Mouse (Mus musculus) lung, postnatal 10 days (tissue): ENCODE results near the gene Pdgfc.
A peak's percentile ranks its signal among the peaks of the same experiment; 100 is the strongest.

Experiments
- DNase-seq: peaks from one replicate; pipeline ENCODE4 v3.0.0; 2021

The Pdgfc gene

DNA sequence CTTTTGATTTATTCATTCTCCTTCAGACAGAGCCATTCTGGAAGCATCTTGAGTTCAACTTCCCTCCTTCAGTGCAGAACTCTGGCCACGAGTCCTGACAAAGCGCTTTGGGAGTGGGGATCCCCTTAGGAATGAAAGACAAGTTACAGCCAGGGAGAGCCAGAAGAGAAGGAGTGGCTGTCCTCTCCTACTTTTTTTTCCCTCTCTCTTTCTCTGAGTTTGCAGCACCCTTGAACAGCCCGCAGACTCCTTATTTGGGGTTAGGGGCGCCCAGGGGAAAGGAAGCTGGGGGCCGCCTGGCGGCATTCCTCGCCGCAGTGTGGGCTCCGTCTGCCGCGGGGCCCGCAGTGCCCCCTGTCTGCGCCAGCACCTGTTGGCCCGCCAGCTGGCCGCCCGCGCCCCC is at the start of gene Pdgfc:
TSS of gene Pdgfc (plus strand) at position 266 of the 403 bp plus-strand sequence.
- DNase-seq, result no peak

DNA sequence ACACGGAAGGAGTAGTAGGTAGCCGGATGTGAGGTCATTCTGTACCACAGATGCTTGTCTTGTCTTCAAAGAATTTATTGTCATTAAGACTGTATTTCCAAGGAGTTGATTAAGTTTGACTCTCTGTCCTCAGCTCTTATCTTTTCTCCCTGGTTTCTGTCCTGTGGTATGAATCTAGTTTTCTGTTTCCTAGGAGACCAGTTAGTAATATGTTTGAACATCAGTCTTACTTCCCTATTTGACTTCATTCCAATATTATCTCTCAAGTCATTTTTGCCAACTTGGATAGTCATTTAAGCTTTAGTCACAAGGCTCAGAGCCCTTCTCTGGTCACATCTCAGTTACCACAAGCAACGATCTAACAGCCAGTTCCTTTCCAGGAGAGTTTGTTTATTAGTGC is 27.0 kb upstream of the Pdgfc start:
- no peak for DNase-seq

DNA sequence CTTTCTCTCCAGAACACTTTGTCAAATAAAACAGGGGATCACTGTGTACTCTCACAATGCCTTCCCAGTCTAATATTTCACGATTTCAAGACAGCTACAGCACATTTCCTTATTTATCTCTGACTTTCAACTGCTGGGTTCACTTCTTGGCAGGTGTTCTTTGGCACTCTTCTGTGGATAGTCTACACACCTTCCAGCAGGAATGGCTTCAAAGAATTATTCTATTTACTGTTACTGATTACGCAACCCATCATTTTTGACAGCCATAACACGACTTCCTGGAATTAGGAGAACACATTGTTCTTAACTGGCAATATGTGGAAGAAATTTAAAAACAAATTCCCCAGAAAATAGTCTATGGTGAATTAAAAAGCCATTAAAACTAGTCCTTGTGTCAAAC is 26.3 kb upstream of the Pdgfc start:
- DNase-seq, result no peak

DNA sequence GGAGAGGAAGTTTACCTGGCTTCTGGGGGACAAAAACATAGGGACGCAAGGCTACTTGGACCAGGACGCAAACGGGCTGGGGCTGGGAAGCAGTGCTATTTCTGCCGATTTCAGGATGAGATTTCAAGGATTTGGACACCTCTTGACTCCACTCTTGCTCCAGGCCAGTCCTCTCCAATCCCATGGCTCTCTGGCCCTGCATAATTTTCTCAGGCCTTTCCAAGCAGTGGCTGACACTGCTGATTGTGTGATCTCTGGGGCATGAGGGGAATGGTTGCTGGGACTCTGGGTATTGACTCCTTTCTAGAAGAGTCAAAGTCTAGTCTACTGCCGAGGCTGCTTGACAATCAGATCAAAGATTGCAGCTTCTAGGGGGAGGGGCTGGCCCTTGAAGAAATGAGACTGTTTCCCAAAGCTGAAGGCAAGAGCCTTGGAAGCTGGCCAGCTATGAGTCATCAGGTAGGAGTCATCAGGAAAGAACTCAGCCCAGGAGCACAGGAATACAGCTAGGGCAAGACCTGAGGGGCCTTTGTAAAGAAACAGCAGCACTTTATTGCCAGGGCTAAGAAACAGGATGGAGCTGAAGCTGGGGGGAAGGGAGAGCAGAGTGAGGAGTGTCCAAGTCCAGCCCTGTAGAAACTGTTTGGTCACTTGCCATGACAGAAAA is 18.7 kb upstream of the Pdgfc start:
- DNase-seq, result peak; percentile 65

DNA sequence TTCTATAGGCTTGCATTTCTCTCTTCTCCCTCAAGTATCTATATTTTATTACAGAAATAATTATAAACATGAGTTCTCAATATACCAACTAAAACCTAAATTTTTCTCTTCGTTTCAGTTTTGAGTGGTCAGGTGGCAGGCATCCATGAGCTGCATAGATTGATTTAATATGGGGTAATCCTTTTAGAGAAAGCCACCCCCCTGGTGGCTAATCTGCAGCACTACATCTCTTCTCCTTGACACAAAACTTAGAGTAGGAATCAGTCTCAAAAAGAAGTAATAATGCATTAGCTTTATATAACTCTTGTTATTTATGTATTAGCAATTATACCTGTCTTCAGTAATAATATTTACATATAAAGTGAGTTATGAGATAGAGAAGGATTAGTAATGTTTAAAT is 16.2 kb upstream of the Pdgfc start:
- DNase-seq, result no peak

DNA sequence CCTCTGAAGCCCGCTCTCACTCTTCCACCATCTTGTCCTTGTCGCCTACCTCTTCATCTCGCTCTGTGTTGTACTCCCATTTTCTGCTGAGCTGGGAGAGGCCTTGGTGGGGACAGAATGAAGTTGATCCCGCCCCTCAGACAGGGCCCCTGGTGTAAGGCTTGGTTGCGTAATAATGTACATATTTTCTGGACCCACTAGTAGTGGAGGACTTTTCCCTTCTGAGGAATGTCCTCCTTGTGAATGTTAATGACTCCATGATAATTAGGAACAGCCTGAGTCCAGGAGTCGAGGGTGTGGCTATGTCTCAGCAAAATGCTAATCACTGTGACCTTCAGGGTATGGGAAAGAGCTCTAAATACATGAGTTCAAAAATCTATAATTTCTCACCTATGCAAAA is 14.4 kb upstream of the Pdgfc start:
- DNase-seq, result no peak

DNA sequence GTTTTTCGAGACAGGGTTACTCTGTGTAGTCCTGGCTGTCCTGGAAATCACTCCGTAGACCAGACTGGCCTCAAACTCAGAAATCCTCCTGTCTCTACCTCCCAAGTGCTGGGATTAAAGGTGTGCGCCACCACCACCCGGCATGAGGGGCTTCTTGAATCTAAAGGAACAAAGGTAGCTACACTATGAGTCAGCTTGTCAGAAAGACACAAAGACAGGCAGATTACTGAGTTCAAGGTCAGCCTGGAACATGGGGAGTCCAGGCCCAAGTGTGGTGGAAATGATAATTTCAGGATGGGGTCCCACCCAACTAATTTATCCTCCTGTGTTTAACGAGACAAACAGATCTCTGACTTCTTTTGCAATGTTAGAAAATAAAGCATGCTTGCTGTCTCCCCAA is 13.9 kb upstream of the Pdgfc start:
- DNase-seq, result no peak

DNA sequence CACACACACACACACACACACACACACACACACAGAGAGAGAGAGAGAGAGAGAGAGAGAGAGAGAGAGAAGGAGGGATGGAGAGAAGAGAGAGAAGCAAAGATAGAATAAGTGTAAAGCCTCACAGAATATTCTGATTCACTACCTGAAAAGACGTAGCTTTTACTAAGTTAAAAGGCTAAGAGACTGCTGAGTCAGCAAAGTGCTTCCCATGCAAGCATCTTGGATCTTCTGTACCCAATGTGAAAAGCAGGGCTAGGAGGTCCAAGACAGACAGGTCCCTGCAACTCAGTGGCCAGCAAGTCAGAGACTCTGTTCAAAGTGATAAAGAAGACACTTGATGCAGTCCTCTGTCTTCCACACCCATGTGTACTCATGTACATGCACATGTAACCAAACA is 13.4 kb upstream of the Pdgfc start:
- DNase-seq, result no peak

DNA sequence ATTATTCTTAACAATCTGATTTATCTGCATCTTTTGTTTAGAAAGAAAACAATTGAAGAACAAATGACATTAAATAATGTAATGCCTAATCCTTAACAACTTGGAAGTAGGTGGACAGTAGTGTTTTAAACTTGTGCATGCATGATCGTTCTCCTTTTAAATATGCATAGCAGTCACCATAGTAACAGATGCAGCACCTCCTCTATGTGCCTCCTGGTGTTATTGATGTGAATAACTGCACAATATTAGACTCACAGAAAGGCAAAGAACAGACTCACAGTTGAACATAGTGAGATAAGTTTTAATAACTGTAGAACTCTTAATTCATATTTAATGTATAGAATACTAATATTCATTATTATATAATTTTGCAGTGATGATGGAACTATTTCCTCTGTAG is 12.6 kb upstream of the Pdgfc start:
- no peak for DNase-seq

DNA sequence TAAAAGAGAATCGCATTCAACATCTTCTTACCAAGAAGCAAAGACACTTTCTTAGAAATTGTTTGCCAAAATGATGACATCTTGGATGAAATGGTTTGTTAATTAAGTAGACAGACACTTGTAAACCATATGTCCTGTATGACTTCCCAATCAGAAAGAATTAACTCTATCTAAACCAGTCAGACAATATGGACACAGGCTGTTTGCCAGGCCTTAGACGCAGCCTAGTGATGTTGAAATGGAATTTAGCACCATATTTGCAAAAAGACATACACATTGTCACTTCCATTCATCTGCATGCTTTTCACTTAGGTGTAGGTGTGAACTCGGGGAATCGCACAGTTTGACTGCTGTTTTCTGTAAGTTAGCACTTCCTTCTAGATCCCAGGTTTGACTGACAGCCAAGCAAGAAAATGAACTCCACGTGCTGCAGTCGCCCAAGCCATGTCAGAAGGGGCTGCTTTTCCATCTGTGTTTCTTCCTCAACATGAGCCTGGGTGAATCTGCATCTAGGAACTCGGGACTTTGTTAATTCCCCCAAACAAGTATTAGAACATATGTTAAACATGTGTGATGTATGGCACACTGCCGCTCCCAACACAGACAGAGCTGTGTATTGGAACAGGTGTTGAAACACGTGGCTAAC is 10.5 kb upstream of the Pdgfc start:
- DNase-seq, result no peak

DNA sequence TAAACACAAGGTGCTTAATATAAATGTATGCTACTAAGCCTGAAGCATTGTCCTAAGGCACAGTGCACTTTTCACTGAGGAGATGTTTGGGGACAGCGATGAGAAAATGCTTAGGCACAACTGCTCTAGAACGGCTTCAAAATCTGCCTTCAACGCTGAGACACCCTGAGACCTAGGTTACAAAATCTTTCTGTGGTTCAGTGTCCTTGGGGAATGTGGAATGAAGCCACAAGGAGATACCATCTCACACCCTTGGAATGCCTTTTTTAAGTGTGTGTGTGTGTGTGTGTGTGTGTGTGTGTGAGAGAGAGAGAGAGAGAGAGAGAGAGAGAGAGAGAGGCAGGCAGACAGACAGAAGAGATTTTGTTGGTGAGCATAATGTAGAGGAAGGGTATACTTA is 7.9 kb upstream of the Pdgfc start:
- no peak for DNase-seq

DNA sequence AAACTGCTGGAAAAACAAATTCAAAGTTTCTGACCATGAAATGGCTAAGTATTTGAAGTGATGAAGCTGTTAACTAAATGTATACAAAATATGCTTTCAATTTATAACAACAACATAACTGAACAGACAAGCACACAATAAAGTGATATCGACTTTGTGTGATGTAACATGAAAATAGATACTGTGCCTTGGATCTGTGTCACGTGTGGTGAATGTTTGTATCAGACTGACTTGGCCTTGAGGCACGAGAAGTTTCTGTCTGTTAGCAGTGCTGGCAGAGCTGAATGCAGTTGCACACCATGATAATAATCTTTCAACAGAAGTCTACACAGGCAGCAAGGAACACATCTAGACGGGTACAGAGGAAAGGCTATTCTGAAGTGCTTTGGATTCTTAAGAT is 6.9 kb upstream of the Pdgfc start:
- no peak for DNase-seq

DNA sequence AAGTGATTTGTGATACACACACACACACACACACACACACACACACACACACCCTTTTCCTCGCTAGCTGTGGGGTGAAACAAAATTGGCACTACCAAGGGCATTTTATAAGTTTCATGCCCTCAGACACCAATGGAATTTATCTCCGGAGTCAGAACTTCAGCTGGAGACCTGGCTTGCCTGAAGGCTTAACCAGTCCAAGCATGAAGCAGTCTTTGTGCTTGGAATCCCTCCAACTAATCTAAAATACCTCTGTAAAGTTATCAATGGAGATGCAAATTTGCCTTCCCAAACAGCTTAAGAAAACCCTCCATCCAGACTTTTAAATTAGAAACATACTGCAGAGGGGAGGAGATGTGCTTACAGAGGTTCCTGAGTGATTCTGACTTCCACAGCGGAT is 6.3 kb upstream of the Pdgfc start:
- no peak for DNase-seq

DNA sequence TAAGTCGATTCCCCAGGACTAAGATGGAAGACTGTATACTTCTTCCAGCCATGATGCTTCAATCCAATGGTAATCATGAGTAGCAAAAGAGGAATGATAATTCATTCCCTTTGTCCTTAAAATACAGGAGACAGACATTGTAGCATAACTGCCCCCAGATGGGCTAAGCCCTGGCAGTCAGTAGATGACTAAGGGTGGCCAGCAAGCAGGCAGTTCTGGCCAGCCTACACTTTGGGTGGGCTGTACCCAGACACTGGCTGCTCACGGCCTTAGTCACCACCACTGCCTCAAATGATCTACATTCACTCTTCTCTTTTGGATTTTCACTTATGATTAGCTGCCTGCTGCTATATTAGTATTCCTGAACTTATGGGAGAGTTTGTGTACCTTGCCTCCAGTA is 5.9 kb upstream of the Pdgfc start:
- DNase-seq, result no peak

DNA sequence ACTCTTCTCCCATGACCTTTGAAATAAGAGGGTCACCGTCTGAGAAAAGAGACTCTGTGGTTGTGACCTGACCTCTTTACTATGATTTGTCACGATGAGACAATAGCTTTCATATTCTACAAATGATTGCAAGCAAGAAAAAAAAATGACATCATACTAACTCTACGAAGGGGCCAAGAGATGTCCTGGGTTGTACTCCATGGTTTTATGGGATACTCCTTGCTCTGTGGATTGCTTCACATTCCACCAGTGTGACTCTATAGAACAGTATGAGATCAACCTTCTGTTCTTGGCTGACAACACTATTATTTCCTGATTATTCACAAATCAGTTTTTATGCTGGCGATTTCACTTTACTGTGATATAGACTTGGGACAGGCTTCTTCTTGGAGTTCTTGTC is 4.2 kb upstream of the Pdgfc start:
- DNase-seq, result no peak

DNA sequence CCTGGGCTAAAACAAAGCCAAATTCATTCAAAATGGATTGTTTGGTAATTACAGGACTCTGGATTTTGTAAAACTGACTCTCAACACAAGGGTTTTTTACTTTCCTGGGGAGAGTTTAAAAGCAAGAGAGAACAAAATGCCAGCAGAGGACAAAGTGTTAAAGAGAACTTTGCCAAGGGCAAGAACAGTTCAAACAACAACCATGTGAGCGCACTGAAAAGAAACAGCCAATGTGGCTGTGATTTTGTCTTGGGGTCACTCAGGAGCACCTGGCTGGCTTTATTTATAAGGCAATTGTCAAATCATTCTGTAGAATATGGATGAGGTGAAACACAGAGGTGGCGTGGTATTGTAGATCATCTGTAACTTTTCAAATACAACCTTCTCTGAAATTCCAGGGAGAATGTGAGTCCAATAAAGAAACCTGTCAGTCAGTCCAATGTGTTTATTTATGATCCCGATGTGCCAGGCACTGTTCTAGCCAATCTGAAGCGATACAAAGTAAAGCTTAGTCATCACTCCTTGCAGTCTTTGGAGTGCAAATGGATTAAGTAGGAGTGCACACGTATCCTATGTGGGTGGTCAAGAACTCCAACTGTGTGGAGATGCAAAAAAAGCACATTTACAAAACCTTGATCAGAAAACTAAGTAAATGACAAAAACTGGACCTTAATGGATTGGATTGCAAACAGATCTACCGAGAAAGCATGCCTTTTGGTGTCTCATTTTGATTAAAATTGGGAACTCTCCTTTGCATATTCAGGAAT is 1.7 kb upstream of the Pdgfc start:
- no peak for DNase-seq

DNA sequence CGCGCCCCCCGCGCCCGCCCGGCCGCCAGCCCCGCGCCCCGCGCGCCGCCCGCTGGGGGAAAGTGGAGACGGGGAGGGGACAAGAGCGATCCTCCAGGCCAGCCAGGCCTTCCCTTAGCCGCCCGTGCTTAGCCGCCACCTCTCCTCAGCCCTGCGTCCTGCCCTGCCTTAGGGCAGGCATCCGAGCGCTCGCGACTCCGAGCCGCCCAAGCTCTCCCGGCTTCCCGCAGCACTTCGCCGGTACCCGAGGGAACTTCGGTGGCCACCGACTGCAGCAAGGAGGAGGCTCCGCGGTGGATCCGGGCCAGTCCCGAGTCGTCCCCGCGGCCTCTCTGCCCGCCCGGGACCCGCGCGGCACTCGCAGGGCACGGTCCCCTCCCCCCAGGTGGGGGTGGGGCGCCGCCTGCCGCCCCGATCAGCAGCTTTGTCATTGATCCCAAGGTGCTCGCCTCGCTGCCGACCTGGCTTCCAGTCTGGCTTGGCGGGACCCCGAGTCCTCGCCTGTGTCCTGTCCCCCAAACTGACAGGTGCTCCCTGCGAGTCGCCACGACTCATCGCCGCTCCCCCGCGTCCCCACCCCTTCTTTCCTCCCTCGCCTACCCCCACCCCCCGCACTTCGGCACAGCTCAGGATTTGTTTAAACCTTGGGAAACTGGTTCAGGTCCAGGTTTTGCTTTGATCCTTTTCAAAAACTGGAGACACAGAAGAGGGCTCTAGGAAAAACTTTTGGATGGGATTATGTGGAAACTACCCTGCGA is 517 bp downstream of the Pdgfc start:
- DNase-seq, result peak; percentile 40

DNA sequence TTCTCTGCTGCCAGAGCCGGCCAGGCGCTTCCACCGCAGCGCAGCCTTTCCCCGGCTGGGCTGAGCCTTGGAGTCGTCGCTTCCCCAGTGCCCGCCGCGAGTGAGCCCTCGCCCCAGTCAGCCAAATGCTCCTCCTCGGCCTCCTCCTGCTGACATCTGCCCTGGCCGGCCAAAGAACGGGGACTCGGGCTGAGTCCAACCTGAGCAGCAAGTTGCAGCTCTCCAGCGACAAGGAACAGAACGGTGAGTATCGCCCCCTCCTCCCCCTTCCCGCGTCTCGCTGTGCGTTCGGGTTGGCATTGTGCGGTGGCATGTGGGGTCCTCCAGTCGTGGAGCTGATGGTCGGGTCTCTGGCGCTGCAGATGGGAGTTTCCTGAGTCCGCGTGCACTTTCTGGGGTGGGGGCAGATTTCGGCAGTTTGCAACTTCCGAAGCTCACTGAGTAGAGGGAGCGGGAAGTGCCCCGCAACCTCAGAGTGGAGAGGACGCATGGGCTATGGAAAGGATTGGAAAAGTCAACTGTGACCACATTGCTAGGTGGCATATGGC is 1.2 kb downstream of the Pdgfc start:
- DNase-seq, result peak; percentile 22

DNA sequence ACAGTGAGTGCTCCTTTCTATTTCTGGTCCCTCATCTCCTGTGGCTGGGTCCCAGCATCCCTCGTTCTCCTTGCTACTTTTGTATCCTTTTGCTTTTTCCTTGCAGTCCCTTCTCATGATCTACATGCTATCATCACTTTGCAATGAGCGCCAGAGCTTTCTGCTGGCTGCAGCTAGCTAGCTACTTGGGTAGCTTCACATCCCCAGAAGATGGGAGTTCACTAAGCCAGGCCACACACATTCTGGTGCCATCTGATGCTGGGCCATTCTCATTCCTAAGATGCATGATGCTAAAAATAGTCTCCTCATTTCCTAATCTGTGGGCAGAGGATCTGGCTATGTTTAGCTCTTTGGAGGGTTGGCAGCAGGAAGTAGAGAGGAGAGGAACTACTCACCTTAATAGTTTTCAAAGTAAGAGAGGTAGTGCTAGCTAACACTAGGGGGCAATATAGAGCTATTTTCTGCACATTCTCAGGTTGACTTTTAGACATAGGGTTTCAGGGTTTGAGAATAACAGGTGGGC is 3.0 kb downstream of the Pdgfc start:
- DNase-seq, result peak; percentile 19

DNA sequence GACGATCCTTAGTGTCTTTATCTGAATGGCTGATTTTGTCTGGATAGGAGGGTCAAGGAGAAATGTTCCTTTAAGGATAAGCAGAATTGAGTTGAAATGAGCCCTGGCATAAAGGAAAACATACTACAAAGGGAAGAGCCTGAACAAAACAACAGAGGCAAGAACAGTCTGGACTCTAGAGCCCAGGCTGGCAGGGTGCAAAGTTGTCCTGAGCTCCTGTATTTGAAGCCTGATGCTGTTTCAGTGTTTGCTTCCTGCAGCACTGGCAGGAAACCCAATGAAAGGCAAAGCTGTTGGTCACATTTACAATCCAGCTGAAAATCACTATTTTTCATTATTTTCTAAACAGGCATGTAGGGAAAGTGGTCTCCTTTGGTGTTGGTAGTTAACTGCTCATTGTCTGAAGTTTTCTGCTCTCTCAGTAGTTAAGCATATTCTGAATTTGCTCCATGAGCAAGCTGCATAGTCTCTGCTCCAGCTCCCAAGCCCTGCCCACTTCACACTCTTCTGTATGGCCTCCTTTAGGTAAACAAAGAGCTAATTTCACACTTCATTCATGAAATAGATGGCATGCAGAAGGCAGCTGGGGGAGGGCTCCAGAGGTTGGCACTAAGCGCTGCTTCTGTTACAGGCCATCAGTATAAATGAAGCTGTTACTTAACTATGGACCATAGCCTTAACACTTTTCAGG is 8.6 kb downstream of the Pdgfc start:
- DNase-seq, result peak; percentile 4

DNA sequence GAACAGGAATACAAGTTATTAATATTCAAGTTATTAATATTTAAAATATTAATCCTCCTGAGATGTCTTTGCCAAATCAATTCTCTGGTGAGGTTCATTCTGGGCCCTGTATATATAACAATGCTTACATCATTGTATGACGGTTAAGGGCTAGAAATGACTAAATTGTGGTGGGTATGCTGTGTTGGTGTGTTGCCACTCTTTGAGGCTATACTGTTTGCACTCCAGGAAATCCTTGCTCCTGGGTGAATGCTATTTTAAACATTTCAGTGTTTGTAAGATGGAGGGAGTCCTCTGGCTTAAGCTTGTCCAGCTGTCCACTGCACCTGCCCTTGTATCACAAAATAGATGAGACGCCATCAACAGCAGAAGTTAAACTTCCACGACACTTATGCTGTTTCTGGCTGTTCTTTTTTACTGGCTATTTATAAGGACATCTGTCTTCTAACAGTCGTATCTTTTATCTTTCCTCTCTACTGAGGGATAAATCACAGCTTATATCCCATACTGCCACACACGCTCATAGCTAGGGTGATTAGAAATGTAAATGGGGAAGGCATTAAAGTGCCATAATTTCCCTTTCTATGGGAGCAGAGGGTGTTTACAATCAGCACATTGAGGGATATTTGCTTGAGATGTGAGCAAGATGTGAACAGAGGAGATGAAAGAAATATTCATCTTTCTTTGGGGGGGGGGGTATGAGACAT is 9.3 kb downstream of the Pdgfc start:
- DNase-seq, result no peak
